Mouse (Mus musculus): ENCODE measurements around the gene Apopt1. TPM values are rescaled to one million over a fixed set of nuclear protein-coding genes. Genes with fewer than 3 reads are reported as not detected.

Gene Apopt1
- polyA plus RNA-seq (2015; fragmentation: Nextera tagmentation; extraction: Ambion mirVana) = 43.7 and 47.9 TPM in 2 replicates

DNA sequence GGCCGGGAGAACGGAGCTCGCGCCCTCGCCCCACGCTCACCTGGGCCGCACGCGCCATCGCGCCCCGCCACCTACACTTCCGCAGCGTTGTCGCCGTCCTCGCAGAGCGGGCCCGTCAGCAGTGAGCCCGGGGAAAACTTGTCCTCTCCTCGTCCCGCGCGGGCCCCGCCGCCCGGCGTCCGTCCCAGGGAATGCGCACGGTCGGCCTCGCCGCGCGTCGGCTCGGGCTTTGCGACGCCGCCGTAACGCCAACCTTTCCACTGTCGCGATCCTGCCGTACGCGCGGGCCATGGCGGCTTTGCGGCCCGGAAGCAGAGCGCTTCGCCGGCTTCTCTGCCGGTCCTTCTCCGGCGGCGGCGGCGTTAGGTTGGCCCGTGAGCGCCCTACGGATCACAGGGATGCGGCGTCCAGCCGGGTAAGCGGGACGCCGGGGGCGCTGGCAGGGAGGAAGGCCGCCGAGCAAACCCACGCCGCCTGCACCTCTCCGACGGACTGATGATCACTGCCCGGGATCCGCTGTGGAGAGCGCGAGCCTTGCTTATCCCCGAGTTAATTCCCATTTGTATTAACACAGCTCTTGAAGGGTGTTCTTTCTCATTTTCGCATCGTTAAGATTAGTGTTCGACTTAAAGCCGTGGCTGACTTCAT is at the start of gene Apopt1, which contains the start of gene Bag5:
Apopt1 (plus strand) TSS at position 258 of the 648 bp plus-strand sequence.
Bag5 (minus strand) TSS at position 254 of the 648 bp plus-strand sequence.
- no peaks in the 10 kb centered on the region for H3K27me3 ChIP-seq
- peak; percentile 94 for ATAC-seq (ENCODE audit: borderline replicate concordance, extremely low read depth, low FRiP score, low TSS enrichment)
- WGBS = under 1% methylated on average over 85 of the region's 86 CpGs
- peak within 1 kb of the TSS; percentile 75 for H3K27ac ChIP-seq
- peak within 1 kb of the TSS; percentile 93 for H3K9ac ChIP-seq
- peaks cover 25% of the 10 kb centered on the region for H3K4me1 ChIP-seq
- peak within 1 kb of the TSS; percentile 91 for H3K4me3 ChIP-seq
- no peaks in the 10 kb centered on the region for H3K9me3 ChIP-seq
- H3K4me2 ChIP-seq = peak within 1 kb of the TSS; percentile 65
- peaks cover 33% of the 10 kb centered on the region for H3K36me3 ChIP-seq

DNA sequence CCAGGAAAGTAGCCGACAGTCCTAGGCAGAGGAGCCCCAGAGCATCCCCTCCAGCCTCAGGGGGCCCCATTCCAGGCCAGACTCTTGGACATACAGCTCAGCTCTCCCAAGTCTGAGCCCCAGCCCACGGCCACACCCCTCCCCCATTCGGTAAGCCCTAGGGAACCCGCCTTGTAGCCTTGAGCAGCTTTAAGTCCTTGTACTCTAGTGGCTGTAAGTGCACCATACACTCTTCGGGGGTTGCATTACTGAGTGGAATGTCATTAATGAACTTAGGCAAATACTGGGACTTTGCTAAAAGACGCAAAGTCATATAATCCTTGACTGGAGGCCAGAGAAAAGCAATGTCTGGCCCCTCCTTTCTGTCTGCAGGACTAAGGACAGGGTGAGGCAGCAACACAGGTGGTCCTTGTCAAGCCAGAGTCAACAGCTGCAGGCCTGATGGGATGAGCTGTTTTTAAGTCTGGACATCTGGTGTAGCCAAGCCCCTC is 48.9 kb upstream of the Apopt1 start:
- WGBS = 7% methylated on average over 6 of the region's 6 CpGs

DNA sequence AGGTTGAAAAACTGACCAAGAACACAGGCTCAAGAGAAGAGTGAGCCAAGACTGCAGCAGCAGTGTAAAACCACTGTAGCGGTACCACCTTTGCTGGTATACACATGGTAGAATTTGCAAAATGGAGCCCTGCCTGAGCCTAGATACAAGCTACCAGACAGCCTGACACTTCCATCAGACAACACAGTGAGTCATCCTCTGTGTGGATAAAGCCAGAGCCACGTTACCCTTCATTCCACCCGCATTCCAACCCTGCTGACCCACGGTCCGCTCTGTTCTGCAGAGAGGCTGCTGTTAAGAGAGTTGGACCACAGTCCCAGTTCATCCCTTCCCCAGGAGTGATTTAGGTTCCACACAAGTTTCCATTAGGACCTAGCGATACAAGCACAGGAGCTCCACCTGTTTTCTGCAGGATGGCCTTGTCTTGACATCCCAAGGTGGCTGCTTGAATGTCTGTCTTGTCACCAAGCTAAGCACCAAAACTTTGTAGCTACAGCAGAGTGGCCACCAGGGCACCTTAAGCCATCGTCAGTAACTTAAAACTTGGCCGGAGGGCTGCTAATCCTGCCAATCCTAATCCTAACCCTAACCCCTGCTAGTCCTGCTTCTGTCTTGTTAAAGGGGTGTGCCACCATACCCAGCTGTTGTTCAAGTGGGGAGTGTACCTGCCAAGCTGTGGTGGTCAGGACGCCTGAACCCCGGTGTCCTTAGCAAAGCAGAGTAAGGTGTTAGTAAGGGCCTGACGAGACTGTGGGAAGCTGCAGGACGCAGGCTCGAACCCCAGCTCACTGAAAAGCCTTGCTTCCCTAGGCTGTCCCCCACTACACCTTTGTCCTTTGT is 47.8 kb upstream of the Apopt1 start:
- Histone ChIP-seq H3K4me1 (peaks cover 47% of the 10 kb centered on the region), H3K9me3 (no peaks in the 10 kb centered on the region), H3K27me3 (peaks cover 9% of the 10 kb centered on the region), H3K27ac (peak overlapping the region; percentile 96), H3K4me2 (no peak overlapping the region), H3K9ac (no peak overlapping the region), H3K4me3 (no peak overlapping the region), H3K36me3 (peaks cover 7% of the 10 kb centered on the region)
- WGBS = 74% methylated on average over 13 of the region's 13 CpGs
- ATAC-seq (ENCODE audit: borderline replicate concordance, extremely low read depth, low FRiP score, low TSS enrichment) = no peak

More for the DNA sequence above, 48.9 kb upstream of the Apopt1 start:
- ATAC-seq (ENCODE audit: borderline replicate concordance, extremely low read depth, low FRiP score, low TSS enrichment) = peak; percentile 84
- Histone ChIP-seq H3K27ac (peak overlapping the region; percentile 96), H3K4me2 (peak overlapping the region; percentile 41), H3K4me3 (no peak overlapping the region), H3K4me1 (peaks cover 37% of the 10 kb centered on the region), H3K36me3 (peaks cover 7% of the 10 kb centered on the region), H3K9ac (no peak overlapping the region), H3K27me3 (0 out of 2 replicates have a peak, but pooled peaks cover under 1% of the 10 kb centered on the region), H3K9me3 (no peaks in the 10 kb centered on the region)

DNA sequence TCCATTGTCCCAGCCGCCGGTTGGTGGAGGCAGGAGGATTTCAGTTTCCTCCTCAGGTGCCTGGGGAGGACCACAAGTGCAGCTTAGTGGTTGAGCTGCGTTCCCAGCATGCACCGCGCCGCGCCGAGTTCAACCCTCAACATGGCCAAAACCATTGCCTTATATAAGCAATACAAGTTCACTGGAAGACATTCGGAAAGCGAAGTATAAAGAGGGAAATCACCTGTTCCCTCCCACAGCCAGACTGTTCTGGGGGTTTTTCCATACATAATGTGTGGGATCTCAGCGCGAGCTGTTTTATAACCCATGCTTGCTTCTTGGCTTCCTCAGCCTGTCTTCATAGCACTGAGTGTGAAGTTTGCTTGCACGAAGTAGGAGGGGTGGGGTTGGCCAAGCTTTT is 46.7 kb upstream of the Apopt1 start:
- H3K36me3 ChIP-seq = peaks cover 4% of the 10 kb centered on the region
- H3K9ac ChIP-seq = no peak overlapping the region
- H3K4me2 ChIP-seq = no peak overlapping the region
- no peaks in the 10 kb centered on the region for H3K9me3 ChIP-seq
- 76% methylated on average over 13 of the region's 13 CpGs for WGBS
- peaks cover 19% of the 10 kb centered on the region for H3K27me3 ChIP-seq
- no peak overlapping the region for H3K27ac ChIP-seq
- ATAC-seq (ENCODE audit: borderline replicate concordance, extremely low read depth, low FRiP score, low TSS enrichment) = no peak
- no peak overlapping the region for H3K4me3 ChIP-seq
- peaks cover 58% of the 10 kb centered on the region for H3K4me1 ChIP-seq

DNA sequence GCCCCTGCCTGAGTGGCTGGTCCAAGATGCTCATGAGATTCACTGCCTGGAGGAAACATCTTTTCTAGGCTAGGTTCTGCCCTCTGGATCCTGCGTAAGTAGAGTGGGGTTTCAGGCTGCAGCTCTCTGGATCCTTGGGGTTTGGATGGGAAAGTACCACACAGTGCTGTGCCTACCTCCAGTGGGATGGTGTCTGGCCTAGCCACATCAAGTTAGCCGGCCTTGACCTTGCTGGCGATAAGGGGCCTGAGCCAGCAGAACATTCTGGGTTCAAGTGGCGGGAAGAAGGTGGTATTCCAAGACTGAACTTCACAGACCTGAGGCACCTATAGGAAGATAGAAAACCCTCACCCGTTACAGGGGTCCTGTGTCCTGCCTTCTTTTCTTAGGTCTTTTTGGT is 45.6 kb upstream of the Apopt1 start:
- no peak for ATAC-seq (ENCODE audit: borderline replicate concordance, extremely low read depth, low FRiP score, low TSS enrichment)
- WGBS = 89% methylated on average over 5 of the region's 5 CpGs
- no peak overlapping the region for H3K4me2 ChIP-seq
- no peak overlapping the region for H3K9ac ChIP-seq
- H3K36me3 ChIP-seq = no peaks in the 10 kb centered on the region; the same call in 1 of the 2 replicates
- H3K9me3 ChIP-seq = no peaks in the 10 kb centered on the region
- H3K27me3 ChIP-seq = peaks cover 29% of the 10 kb centered on the region
- H3K4me3 ChIP-seq = no peak overlapping the region
- H3K4me1 ChIP-seq = peaks cover 68% of the 10 kb centered on the region
- no peak overlapping the region for H3K27ac ChIP-seq

DNA sequence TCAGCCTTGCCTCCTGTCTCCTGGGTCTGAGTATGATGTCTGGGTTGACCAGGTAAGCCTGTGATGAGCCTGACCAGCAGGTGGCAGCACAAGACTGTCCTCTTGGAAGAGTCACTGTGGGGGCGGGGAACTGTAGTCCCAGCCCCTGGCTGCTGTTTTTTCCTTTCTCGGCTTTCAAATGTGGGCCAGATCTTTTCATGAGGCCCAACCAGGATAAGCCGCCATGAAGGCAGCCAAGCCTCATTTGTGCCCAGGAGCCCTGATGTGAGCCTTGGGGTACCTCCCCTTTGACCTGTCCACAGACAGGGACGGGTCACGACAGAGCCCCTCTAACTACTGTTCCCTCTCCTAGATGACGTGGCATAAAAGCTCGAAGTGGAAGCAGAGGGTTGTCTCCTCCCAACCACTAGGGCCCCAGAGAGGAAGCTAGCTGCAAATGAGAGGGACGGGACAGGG is 44.6 kb upstream of the Apopt1 start:
- peak; percentile 32 for ATAC-seq (ENCODE audit: borderline replicate concordance, extremely low read depth, low FRiP score, low TSS enrichment)
- Histone ChIP-seq H3K9me3 (no peaks in the 10 kb centered on the region), H3K4me3 (no peak overlapping the region), H3K27me3 (peaks cover 40% of the 10 kb centered on the region), H3K4me2 (peak overlapping the region; percentile 98), H3K36me3 (no peaks in the 10 kb centered on the region), H3K9ac (peak overlapping the region; percentile 25; the same call in 1 of the 2 replicates), H3K27ac (peak overlapping the region; percentile 86), H3K4me1 (peaks cover 66% of the 10 kb centered on the region)
- WGBS = 3% methylated on average over 8 of the region's 8 CpGs

DNA sequence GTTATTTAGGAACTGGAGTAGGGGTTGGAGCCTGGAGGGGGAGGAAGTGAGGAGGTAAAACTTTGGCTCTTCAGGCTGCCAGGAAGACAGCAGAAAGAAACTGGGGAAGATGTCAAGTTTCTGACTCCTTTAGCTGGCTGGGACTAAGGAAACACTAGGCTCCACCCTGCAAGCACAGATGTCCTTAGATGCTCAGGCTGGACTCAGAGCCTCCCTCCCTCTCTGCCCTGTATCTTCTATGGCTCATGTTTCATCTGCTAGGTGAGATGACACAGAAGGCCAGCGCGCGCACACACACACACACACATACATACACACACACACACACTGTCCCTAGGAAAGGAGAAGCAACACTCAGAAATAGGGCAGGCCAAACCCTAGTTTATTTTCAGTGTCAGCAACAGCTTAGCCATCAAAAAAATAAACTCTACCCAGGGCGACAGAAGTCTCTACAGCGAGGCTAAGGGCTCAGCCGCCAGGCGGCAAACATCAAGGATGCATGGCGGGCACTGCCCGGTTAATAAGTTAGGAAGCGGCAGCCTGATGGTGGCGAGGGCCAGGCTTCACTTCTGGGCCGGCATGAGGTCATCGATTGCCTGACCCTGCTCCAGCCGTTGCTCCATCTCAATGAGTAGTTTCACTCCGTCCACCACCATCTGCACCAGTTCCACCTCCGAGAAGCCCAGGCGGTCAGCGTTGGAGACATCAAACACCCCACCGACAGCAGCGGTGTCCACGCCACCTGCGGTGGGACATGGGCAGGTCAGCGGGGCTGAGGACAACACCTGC is 43.9 kb upstream of the Apopt1 start:
- H3K4me2 ChIP-seq = peak overlapping the region; percentile 98
- no peaks in the 10 kb centered on the region for H3K36me3 ChIP-seq
- no peaks in the 10 kb centered on the region for H3K9me3 ChIP-seq
- ATAC-seq (ENCODE audit: borderline replicate concordance, extremely low read depth, low FRiP score, low TSS enrichment) = no peak
- WGBS = 61% methylated on average over 23 of the region's 23 CpGs
- 0 out of 2 replicates have a peak overlapping the region, but pooled peaks have one; percentile 25 for H3K9ac ChIP-seq
- H3K27ac ChIP-seq = peak overlapping the region; percentile 86
- H3K4me3 ChIP-seq = no peak overlapping the region
- peaks cover 47% of the 10 kb centered on the region for H3K27me3 ChIP-seq
- H3K4me1 ChIP-seq = peaks cover 64% of the 10 kb centered on the region

DNA sequence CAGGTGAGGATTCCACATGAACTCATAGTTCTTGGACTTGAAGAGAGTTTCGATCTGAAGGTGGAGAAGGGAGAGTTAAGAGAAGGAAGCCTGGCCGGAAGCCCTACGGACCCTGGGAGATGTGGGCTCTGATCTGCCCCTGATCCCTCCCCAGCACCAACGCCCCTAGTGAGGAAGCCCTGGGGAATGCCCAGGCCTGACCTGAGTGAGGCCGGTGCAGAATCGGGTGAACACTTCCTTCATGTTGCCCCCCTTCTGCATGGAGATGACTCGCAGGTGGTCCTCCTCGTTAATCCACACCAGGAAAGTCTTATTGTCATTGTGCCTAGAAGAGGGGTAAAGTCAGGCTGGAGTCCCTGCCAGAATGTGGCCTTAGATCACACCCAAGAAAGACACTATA is 43.1 kb upstream of the Apopt1 start:
- Histone ChIP-seq H3K9ac (no peak overlapping the region; the same call in 1 of the 2 replicates), H3K4me2 (peak overlapping the region; percentile 98), H3K4me3 (peak overlapping the region; percentile 53), H3K27me3 (peaks cover 48% of the 10 kb centered on the region), H3K27ac (no peak overlapping the region), H3K36me3 (no peaks in the 10 kb centered on the region), H3K9me3 (no peaks in the 10 kb centered on the region), H3K4me1 (peaks cover 57% of the 10 kb centered on the region)
- ATAC-seq (ENCODE audit: borderline replicate concordance, extremely low read depth, low FRiP score, low TSS enrichment) = no peak
- WGBS = 57% methylated on average over 8 of the region's 8 CpGs

DNA sequence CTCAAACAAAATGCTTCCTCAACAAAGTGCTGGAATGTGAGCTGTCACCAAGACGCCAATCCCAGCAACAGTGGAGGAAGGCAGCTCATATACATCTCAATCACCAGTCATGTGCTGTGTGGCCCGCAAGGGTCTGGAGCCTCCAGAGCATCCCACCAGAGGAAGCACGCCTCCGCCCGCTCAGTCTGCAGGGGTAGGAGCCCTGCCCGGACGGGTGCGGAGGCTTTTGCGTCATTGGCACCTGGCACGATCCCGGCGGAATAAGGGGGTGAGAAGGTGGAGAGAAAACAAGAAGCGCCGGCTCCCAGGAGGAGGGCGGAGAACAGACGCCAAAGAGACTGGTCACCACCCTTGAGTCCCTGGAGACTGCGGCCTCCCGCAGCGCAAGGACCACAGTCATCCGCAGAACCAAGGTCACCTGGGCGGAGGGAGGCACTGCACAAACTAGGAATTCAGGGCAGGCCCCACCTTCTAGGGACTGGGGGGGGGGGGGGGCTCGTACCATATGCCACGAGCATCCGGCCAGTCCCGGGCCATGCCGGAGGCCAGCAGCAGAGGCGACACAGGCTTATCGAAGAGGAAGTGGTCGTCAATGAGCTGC is 42.6 kb upstream of the Apopt1 start:
- Histone ChIP-seq H3K4me2 (peak overlapping the region; percentile 98), H3K9me3 (no peaks in the 10 kb centered on the region), H3K27me3 (peaks cover 48% of the 10 kb centered on the region), H3K36me3 (no peaks in the 10 kb centered on the region), H3K27ac (no peak overlapping the region), H3K4me3 (peak overlapping the region; percentile 53), H3K9ac (peak overlapping the region; percentile 33), H3K4me1 (peaks cover 52% of the 10 kb centered on the region)
- no peak for ATAC-seq (ENCODE audit: borderline replicate concordance, extremely low read depth, low FRiP score, low TSS enrichment)
- WGBS = 11% methylated on average over 29 of the region's 29 CpGs

DNA sequence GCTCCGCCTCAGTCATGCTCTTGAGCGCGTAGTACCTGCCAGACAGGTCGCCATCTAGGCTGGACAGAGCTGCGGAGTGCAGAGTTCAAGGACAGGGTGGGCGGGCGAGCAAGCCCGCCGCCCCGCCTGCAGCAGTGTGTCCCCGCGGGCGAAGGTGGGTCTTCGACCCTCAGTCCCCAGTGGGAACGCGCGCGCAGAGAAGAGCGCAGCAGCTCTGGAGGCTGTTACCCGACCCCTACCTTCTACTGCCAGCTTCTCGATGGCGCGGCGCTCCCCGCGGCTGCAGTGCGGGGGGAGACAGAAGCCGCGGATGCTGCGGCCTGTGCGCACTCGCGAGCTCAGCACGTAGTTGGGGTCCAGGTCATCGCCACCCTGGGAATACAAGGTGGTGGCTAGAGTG is 42.1 kb upstream of the Apopt1 start:
- Histone ChIP-seq H3K4me1 (peaks cover 52% of the 10 kb centered on the region), H3K9me3 (no peaks in the 10 kb centered on the region), H3K9ac (peak overlapping the region; percentile 43), H3K27me3 (peaks cover 48% of the 10 kb centered on the region), H3K4me3 (peak overlapping the region; percentile 53), H3K27ac (0 out of 2 replicates have a peak overlapping the region, but pooled peaks have one; percentile 4), H3K4me2 (peak overlapping the region; percentile 98), H3K36me3 (no peaks in the 10 kb centered on the region)
- ATAC-seq (ENCODE audit: borderline replicate concordance, extremely low read depth, low FRiP score, low TSS enrichment) = no peak
- 2% methylated on average over 35 of the region's 35 CpGs for WGBS

DNA sequence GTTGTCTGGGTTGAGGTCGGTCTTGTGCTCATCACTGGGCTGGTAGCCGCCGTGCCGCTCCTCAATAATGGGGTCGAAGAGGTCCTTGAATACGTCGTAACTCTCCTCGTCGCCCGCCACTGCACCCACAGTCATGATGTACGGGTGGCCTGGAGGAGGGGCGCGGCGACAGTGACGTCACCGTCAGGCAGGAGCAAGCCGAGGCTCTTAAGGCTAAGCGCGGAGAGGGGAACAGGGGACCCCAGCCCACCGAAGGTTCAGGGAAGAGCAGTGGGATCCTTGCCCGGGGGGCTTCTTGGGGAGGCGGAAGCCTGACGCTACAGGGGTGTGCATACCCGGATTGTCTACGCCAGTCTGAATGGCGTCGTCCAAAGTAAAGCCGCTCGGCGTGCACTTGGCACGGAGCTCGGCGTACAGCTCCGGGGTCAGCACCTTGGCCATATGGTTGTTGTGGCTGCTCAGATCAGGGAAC is 41.6 kb upstream of the Apopt1 start:
- Histone ChIP-seq H3K4me2 (peak overlapping the region; percentile 98), H3K36me3 (no peaks in the 10 kb centered on the region), H3K9ac (peak overlapping the region; percentile 43), H3K9me3 (no peaks in the 10 kb centered on the region), H3K4me3 (peak overlapping the region; percentile 53), H3K27ac (no peak overlapping the region), H3K27me3 (peaks cover 48% of the 10 kb centered on the region), H3K4me1 (peaks cover 49% of the 10 kb centered on the region)
- ATAC-seq (ENCODE audit: borderline replicate concordance, extremely low read depth, low FRiP score, low TSS enrichment) = no peak; the same call in 1 of the 2 replicates
- 0% methylated on average over 34 of the region's 34 CpGs for WGBS
